9 mouse cellular contexts compared by ENCODE assay signal in the genomic region with DNA sequence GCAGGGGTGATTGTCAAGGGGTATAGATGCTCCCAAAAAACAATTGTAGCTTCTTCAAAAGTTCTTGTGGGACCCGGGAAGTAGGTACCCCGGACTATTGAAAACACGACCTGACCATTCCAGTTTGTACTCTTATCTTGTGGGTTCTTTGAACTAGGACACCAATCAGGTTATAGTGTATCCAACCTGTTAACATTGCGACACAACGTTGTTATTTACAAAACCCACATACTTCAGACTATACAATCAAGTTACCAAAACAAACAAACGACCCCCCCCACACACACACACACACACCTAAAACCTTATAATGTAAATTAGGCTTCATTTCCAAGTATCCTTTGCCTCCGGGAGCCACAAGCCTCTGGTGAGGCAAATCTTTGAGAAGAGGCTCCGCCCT. TPM values are rescaled to one million over a fixed set of nuclear protein-coding genes. Genes with fewer than 3 reads are reported as not detected.
A peak's percentile ranks its signal among the peaks of the same experiment; 100 is the strongest.
DNase-seq lines count a peak whose midpoint lies in the region; ATAC-seq and TF ChIP-seq lines count a peak whose summit lies in the region.
"Had no signal": no experiment of that assay in that cellular context is flagged by ENCODE, and none has a peak within 500 bp of the region (broad histone marks: within the 10 kb centered on the region; RNA-seq: fewer than 3 reads in every experiment).

No protein-coding gene starts in this region.

- H3K4me2 ChIP-seq in heart, embryonic 16.5 days (ENCODE audit: low read depth, low read length), result peak overlapping the region; percentile 62
- peak overlapping the region; percentile 56 for H3K4me2 ChIP-seq in hindbrain, postnatal 0 days (ENCODE audit: low read depth, low read length)
- H3K4me2 ChIP-seq in midbrain, embryonic 13.5 days (replicated peaks), result peak overlapping the region; percentile 48

- ATAC-seq in heart, embryonic 16.5 days (replicated peaks; ENCODE audit: extremely low read depth, insufficient read depth, low FRiP score), result peak; percentile 11; the same call in 1 of the 2 replicates
- peak; percentile 3; the same call in 1 of the 2 replicates for ATAC-seq in hindbrain, postnatal 0 days
- ATAC-seq in midbrain, embryonic 13.5 days, result peak; percentile 38

- peaks cover 12% of the 10 kb centered on the region for H3K4me1 ChIP-seq in heart, embryonic 16.5 days (ENCODE audit: control insufficient read depth, insufficient read depth, low read length)
- peaks cover 5% of the 10 kb centered on the region; the same call in 1 of the 2 replicates for H3K4me1 ChIP-seq in cortical plate, adult 2 months (ENCODE audit: control insufficient read depth, insufficient read depth, low read length)
- peaks cover 6% of the 10 kb centered on the region; the same call in 1 of the 2 replicates for H3K4me1 ChIP-seq in hindbrain, postnatal 0 days (ENCODE audit: insufficient read depth, low read length)
- H3K4me1 ChIP-seq in midbrain, embryonic 13.5 days (replicated peaks), result peaks cover 26% of the 10 kb centered on the region

- peaks cover 26% of the 10 kb centered on the region for H3K36me3 ChIP-seq in heart, embryonic 16.5 days (ENCODE audit: control insufficient read depth, insufficient read depth)
- H3K36me3 ChIP-seq in hindbrain, postnatal 0 days (ENCODE audit: insufficient read depth, low read length), result peaks cover 11% of the 10 kb centered on the region; the same call in 1 of the 2 replicates
- H3K36me3 ChIP-seq in midbrain, embryonic 13.5 days, result peaks cover 31% of the 10 kb centered on the region

- 5% methylated on average over 8 of the region's 8 CpGs for whole genome bisulfite sequencing in heart, embryonic 16.5 days
- WGBS in hindbrain, postnatal 0 days, result 8% methylated on average over 8 of the region's 8 CpGs
- whole genome bisulfite sequencing in midbrain, embryonic 13.5 days, result 5% methylated on average over 8 of the region's 8 CpGs

- H3K9ac ChIP-seq in heart, embryonic 16.5 days (ENCODE audit: low read length), result peak overlapping the region; percentile 51; the same call in 1 of the 2 replicates
- H3K9ac ChIP-seq in hindbrain, postnatal 0 days (replicated peaks; ENCODE audit: low read length), result no peak overlapping the region
- H3K9ac ChIP-seq in midbrain, embryonic 13.5 days (replicated peaks), result 0 out of 2 replicates have a peak overlapping the region, but pooled peaks have one; percentile 14

- no peaks in the 10 kb centered on the region for H3K27me3 ChIP-seq in heart, embryonic 16.5 days (ENCODE audit: control insufficient read depth, insufficient read depth, low read length)
- no peaks in the 10 kb centered on the region for H3K27me3 ChIP-seq in hindbrain, postnatal 0 days (ENCODE audit: insufficient read depth, low read length)
- H3K27me3 ChIP-seq in midbrain, embryonic 13.5 days, result peaks cover 3% of the 10 kb centered on the region; the same call in 1 of the 2 replicates

- no peak overlapping the region for H3K27ac ChIP-seq in heart, embryonic 16.5 days (ENCODE audit: low read length)
- no peak overlapping the region for H3K27ac ChIP-seq in cortical plate, adult 2 months (ENCODE audit: insufficient read depth, low read length)
- no peak overlapping the region for H3K27ac ChIP-seq in hindbrain, postnatal 0 days
- no peak overlapping the region for H3K27ac ChIP-seq in midbrain, embryonic 13.5 days

- TF ChIP-seq POLR2A in cortical plate, adult 2 months (IDR thresholded peaks at IDR 0.05; ENCODE audit: extremely low read depth, insufficient read depth, low read length), result no peak

- intact Hi-C loops in heart, postnatal 14 days (cut with DNase I), result no loop called here

- H3K9me3 ChIP-seq in heart, embryonic 16.5 days (replicated peaks; ENCODE audit: control insufficient read depth, low read length), result no peaks in the 10 kb centered on the region
- H3K9me3 ChIP-seq in hindbrain, postnatal 0 days (ENCODE audit: low read length), result no peaks in the 10 kb centered on the region
- H3K9me3 ChIP-seq in midbrain, embryonic 13.5 days, result no peaks in the 10 kb centered on the region

- DNase-seq in heart, postnatal 14 days, result no peak
- DNase-seq in hindbrain, postnatal 0 days (ENCODE audit: low spot score), result no peak
- no peak for DNase-seq in retina, embryonic 14.5 days (ENCODE audit: low spot score)
- DNase-seq in thymus, postnatal 4 days, result no peak
- DNase-seq in layer of hippocampus, adult 9-10 months (ENCODE audit: low spot score), result no peak

- peak overlapping the region; percentile 71 for H3K4me3 ChIP-seq in heart, embryonic 16.5 days (ENCODE audit: low read length)
- H3K4me3 ChIP-seq in cortical plate, adult 2 months (ENCODE audit: insufficient read depth, low read length), result peak overlapping the region; percentile 45; the same call in 1 of the 2 replicates
- H3K4me3 ChIP-seq in hindbrain, postnatal 0 days (ENCODE audit: low read length), result peak overlapping the region; percentile 59
- H3K4me3 ChIP-seq in midbrain, embryonic 13.5 days (replicated peaks), result peak overlapping the region; percentile 72

- no peak for TF ChIP-seq CTCF in cortical plate, adult 2 months (IDR thresholded peaks at IDR 0.05; ENCODE audit: extremely low read depth, insufficient read depth, low read length)
- no peak for TF ChIP-seq CTCF in hindbrain, postnatal 0 days (IDR thresholded peaks at IDR 0.05; ENCODE audit: low read depth)

RNA-seq across cellular contexts. Expression of a gene that starts 0.4 kb away (rescaled TPM):
- polyA plus RNA-seq in heart, embryonic 16.5 days (2015; fragmentation: Nextera tagmentation; extraction: Ambion mirVana), result 607 and 623 TPM in 2 replicates
- total RNA-seq in heart, postnatal 14 days (2021), result 100 to 1,000 TPM; 231 to 238 TPM
- 240 and 248 TPM in 2 replicates for polyA plus RNA-seq in cortical plate, adult 2 months (2012; rRNA removed)
- 409 and 504 TPM in 2 replicates for total RNA-seq in hindbrain, postnatal 0 days (2014; rRNA removed)
- polyA plus RNA-seq in hindbrain, postnatal 0 days (2015; fragmentation: Nextera tagmentation; extraction: Ambion mirVana), result 829 and 887 TPM in 2 replicates
- 827 and 844 TPM in 2 replicates for polyA plus RNA-seq in midbrain, embryonic 13.5 days (2015; fragmentation: Nextera tagmentation; extraction: Ambion mirVana)

RNA-seq across cellular contexts. Expression of a gene that starts 5.8 kb away (rescaled TPM):
- polyA plus RNA-seq in heart, embryonic 16.5 days (2015; fragmentation: Nextera tagmentation; extraction: Ambion mirVana), result 0.16 and 0.37 TPM in 2 replicates
- total RNA-seq in heart, postnatal 14 days (2021), result not detected
- not detected in 2 replicates for polyA plus RNA-seq in cortical plate, adult 2 months (2012; rRNA removed)
- not detected in 2 replicates for total RNA-seq in hindbrain, postnatal 0 days (2014; rRNA removed)
- polyA plus RNA-seq in hindbrain, postnatal 0 days (2015; fragmentation: Nextera tagmentation; extraction: Ambion mirVana), result 0.24 and 0.31 TPM in 2 replicates
- 0.35 and 0.42 TPM in 2 replicates for polyA plus RNA-seq in midbrain, embryonic 13.5 days (2015; fragmentation: Nextera tagmentation; extraction: Ambion mirVana)
- polyA plus RNA-seq: gonadal fat pad, adult 2 months had no signal

RNA-seq across cellular contexts. Expression of a gene that starts 8.0 kb away (rescaled TPM):
- not detected in 2 replicates for polyA plus RNA-seq in heart, embryonic 16.5 days (2015; fragmentation: Nextera tagmentation; extraction: Ambion mirVana)
- total RNA-seq in heart, postnatal 14 days (2021), result not detected
- not detected in 2 replicates for polyA plus RNA-seq in cortical plate, adult 2 months (2012; rRNA removed)
- total RNA-seq in hindbrain, postnatal 0 days (2014; rRNA removed), result not detected in 2 replicates
- not detected in 2 replicates for polyA plus RNA-seq in hindbrain, postnatal 0 days (2015; fragmentation: Nextera tagmentation; extraction: Ambion mirVana)
- not detected in 2 replicates for polyA plus RNA-seq in midbrain, embryonic 13.5 days (2015; fragmentation: Nextera tagmentation; extraction: Ambion mirVana)
- polyA plus RNA-seq: gonadal fat pad, adult 2 months had no signal

RNA-seq across cellular contexts. Expression of a gene that starts 10.4 kb away (rescaled TPM):
- polyA plus RNA-seq in heart, embryonic 16.5 days (2015; fragmentation: Nextera tagmentation; extraction: Ambion mirVana), result 0.31 and 1.3 TPM in 2 replicates
- under 1 TPM in 1 of 2 experiments, not detected in 1; 0.45 TPM for total RNA-seq in heart, postnatal 14 days (2021)
- 0.23 and 0.34 TPM in 2 replicates for polyA plus RNA-seq in cortical plate, adult 2 months (2012; rRNA removed)
- total RNA-seq in hindbrain, postnatal 0 days (2014; rRNA removed), result not detected in 2 replicates
- polyA plus RNA-seq in hindbrain, postnatal 0 days (2015; fragmentation: Nextera tagmentation; extraction: Ambion mirVana), result not detected in 2 replicates
- polyA plus RNA-seq in midbrain, embryonic 13.5 days (2015; fragmentation: Nextera tagmentation; extraction: Ambion mirVana), result not detected in 2 replicates
- polyA plus RNA-seq: gonadal fat pad, adult 2 months had no signal

RNA-seq across cellular contexts. Expression of a gene that starts 15.1 kb away (rescaled TPM):
- polyA plus RNA-seq in heart, embryonic 16.5 days (2015; fragmentation: Nextera tagmentation; extraction: Ambion mirVana), result 9.1 and 12.0 TPM in 2 replicates
- total RNA-seq in heart, postnatal 14 days (2021), result 1 to 10 TPM; 7.7 to 8.4 TPM
- polyA plus RNA-seq in cortical plate, adult 2 months (2012; rRNA removed), result 21.4 and 24.4 TPM in 2 replicates
- 46.0 and 64.3 TPM in 2 replicates for total RNA-seq in hindbrain, postnatal 0 days (2014; rRNA removed)
- polyA plus RNA-seq in hindbrain, postnatal 0 days (2015; fragmentation: Nextera tagmentation; extraction: Ambion mirVana), result 17.7 and 19.1 TPM in 2 replicates
- polyA plus RNA-seq in midbrain, embryonic 13.5 days (2015; fragmentation: Nextera tagmentation; extraction: Ambion mirVana), result 5.2 and 6.5 TPM in 2 replicates
